In genomic region chr3:129299874-129300273, GRCm38 (mm10) we compare ENCODE assay signal across 9 mouse cellular contexts. TPM values are rescaled to one million over a fixed set of nuclear protein-coding genes. Genes with fewer than 3 reads are reported as not detected.
A peak's percentile ranks its signal among the peaks of the same experiment; 100 is the strongest.
DNase-seq lines count a peak whose midpoint lies in the region; ATAC-seq and TF ChIP-seq lines count a peak whose summit lies in the region.
"Had no signal": no experiment of that assay in that cellular context is flagged by ENCODE, and none has a peak within 500 bp of the region (broad histone marks: within the 10 kb centered on the region; RNA-seq: fewer than 3 reads in every experiment).

No protein-coding gene starts in this region.

- H3K27ac ChIP-seq in heart, embryonic 10.5 days = no peak overlapping the region
- H3K27ac ChIP-seq in lung, embryonic 14.5 days (ENCODE audit: low read depth) = no peak overlapping the region
- H3K27ac ChIP-seq in midbrain, embryonic 15.5 days = no peak overlapping the region
- H3K27ac ChIP-seq: neural tube, embryonic 13.5 days had no signal

- H3K4me2 ChIP-seq in lung, embryonic 14.5 days = no peak overlapping the region
- no peak overlapping the region for H3K4me2 ChIP-seq in midbrain, embryonic 15.5 days
- H3K4me2 ChIP-seq: neural tube, embryonic 13.5 days had no signal

- peak; percentile 77 for TF ChIP-seq CTCF in lung, embryonic 14.5 days (IDR thresholded peaks at IDR 0.05; ENCODE audit: low read depth)

- ATAC-seq in lung, embryonic 14.5 days (ENCODE audit: insufficient read depth) = no peak
- no peak for ATAC-seq in midbrain, embryonic 15.5 days (replicated peaks)

- 63% methylated on average over 1 of the region's 1 CpGs for WGBS in heart, embryonic 10.5 days
- 40% methylated on average over 1 of the region's 1 CpGs for WGBS in lung, embryonic 14.5 days
- WGBS in large intestine, adult 2 months = 48% methylated on average over 1 of the region's 1 CpGs
- WGBS in midbrain, embryonic 15.5 days = 64% methylated on average over 1 of the region's 1 CpGs

- H3K9me3 ChIP-seq in heart, embryonic 10.5 days = no peaks in the 10 kb centered on the region
- no peaks in the 10 kb centered on the region for H3K9me3 ChIP-seq in lung, embryonic 14.5 days (ENCODE audit: low read depth, low read length)
- no peaks in the 10 kb centered on the region for H3K9me3 ChIP-seq in midbrain, embryonic 15.5 days
- H3K9me3 ChIP-seq: neural tube, embryonic 13.5 days had no signal

- no peaks in the 10 kb centered on the region for H3K27me3 ChIP-seq in heart, embryonic 10.5 days (ENCODE audit: insufficient read depth, poor library complexity, severe bottlenecking)
- no peaks in the 10 kb centered on the region for H3K27me3 ChIP-seq in lung, embryonic 14.5 days (ENCODE audit: insufficient read depth, low read length)
- H3K27me3 ChIP-seq in midbrain, embryonic 15.5 days (replicated peaks) = no peaks in the 10 kb centered on the region
- H3K27me3 ChIP-seq: neural tube, embryonic 13.5 days had no signal

- no peak overlapping the region for H3K4me3 ChIP-seq in heart, embryonic 10.5 days
- no peak overlapping the region for H3K4me3 ChIP-seq in lung, embryonic 14.5 days (ENCODE audit: low read depth, low read length)
- H3K4me3 ChIP-seq in midbrain, embryonic 15.5 days = no peak overlapping the region
- H3K4me3 ChIP-seq: neural tube, embryonic 13.5 days had no signal

- H3K4me1 ChIP-seq in heart, embryonic 10.5 days = no peaks in the 10 kb centered on the region; the same call in 1 of the 2 replicates
- no peaks in the 10 kb centered on the region for H3K4me1 ChIP-seq in lung, embryonic 14.5 days (ENCODE audit: insufficient read depth)
- H3K4me1 ChIP-seq in midbrain, embryonic 15.5 days = no peaks in the 10 kb centered on the region
- H3K4me1 ChIP-seq: neural tube, embryonic 13.5 days had no signal

- DNase-seq in heart, adult 11 months = peak; percentile 46
- no peak for DNase-seq in heart, embryonic 10.5 days (ENCODE audit: low spot score)
- DNase-seq in lung, embryonic 14.5 days = peak; percentile 87
- DNase-seq in lung, postnatal 14 days = no peak
- DNase-seq in T-cell, adult 2 months (ENCODE audit: low spot score) = peak; percentile 10
- DNase-seq in large intestine, adult 2 months (ENCODE audit: low read depth, low spot score) = peak; percentile 28
- DNase-seq in urinary bladder, postnatal 36 days (ENCODE audit: low spot score in 2 of 2) = no peak

- no peak overlapping the region for H3K9ac ChIP-seq in lung, embryonic 14.5 days
- H3K9ac ChIP-seq in midbrain, embryonic 15.5 days = no peak overlapping the region
- H3K9ac ChIP-seq: neural tube, embryonic 13.5 days had no signal

- no peaks in the 10 kb centered on the region for H3K36me3 ChIP-seq in heart, embryonic 10.5 days
- peaks cover 6% of the 10 kb centered on the region; the same call in 1 of the 2 replicates for H3K36me3 ChIP-seq in lung, embryonic 14.5 days (ENCODE audit: insufficient read depth)
- H3K36me3 ChIP-seq in midbrain, embryonic 15.5 days (replicated peaks) = no peaks in the 10 kb centered on the region
- H3K36me3 ChIP-seq: neural tube, embryonic 13.5 days had no signal

RNA-seq across cellular contexts. Expression of gene Enpep, which starts 32.6 kb away (rescaled TPM):
- polyA plus RNA-seq in heart, embryonic 10.5 days (2016; fragmentation: Nextera tagmentation; extraction: Ambion mirVana) = 5.1 and 8.8 TPM in 2 replicates
- 47.4 and 47.8 TPM in 2 replicates for polyA plus RNA-seq in lung, embryonic 14.5 days (2014; fragmentation: Nextera tagmentation; extraction: Ambion mirVana)
- 128 and 272 TPM in 2 replicates for polyA plus RNA-seq in large intestine, adult 2 months (2012; rRNA removed)
- 1.8 and 1.9 TPM in 2 replicates for polyA plus RNA-seq in midbrain, embryonic 15.5 days (2015; fragmentation: Nextera tagmentation; extraction: Ambion mirVana)

Comparison
In these comparisons a context has a peak if more than half of its experiments do, and no peak if none do; other contexts are left out.
1. DNase-seq: peak in heart, adult 11 months (single experiment), lung, embryonic 14.5 days (single experiment), T-cell, adult 2 months (single experiment) and large intestine, adult 2 months (single experiment); none in heart, embryonic 10.5 days (single experiment), lung, postnatal 14 days (single experiment) and urinary bladder, postnatal 36 days (0 of 2).